Mouse (Mus musculus): Measurements from ENCODE around the gene Gm4340. TPM values are rescaled to one million over a fixed set of nuclear protein-coding genes. Genes with fewer than 3 reads are reported as not detected.
"Not testable (repeated sequence)": the region's sequence is repeated elsewhere in the genome, so short reads cannot be mapped to it uniquely, and the experiment has no call there.

Gm4340 gene
- not detected in 2 replicates for polyA plus RNA-seq (2012; rRNA removed)
- polyA plus RNA-seq (2014; fragmentation: Nextera tagmentation; extraction: Ambion mirVana) = not detected in 2 replicates

DNA sequence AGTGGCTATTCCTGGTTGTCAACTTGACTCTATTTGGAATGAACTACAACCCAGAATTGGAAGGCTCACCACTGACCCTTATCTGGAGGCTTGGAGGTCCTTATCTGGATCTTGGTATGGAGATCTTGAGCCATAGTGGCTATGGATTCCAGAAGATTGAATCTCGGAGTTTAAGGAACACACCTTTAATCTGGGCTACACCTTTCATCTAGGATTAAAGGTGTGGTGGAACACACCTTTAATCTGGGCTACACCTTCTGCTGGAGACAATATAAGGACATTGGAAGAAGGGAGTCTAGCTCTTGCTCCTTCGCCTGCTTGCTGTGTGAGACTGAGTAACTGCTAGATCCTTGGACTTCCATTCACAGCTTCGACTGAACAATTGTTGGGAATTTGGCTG lies at the start of gene Gm4340:
TSS of gene Gm4340 (plus strand) at position 301 of the 400 bp plus-strand sequence.
- H3K4me1 ChIP-seq (ENCODE audit: control insufficient read depth, insufficient read depth, low read length); H3K9me3 ChIP-seq (ENCODE audit: control insufficient read depth, low read length); DNase-seq (ENCODE audit: low spot score); H3K9ac ChIP-seq (ENCODE audit: low read depth, low read length, severe bottlenecking); H3K27me3 ChIP-seq (ENCODE audit: control insufficient read depth, insufficient read depth, low read length); ATAC-seq (ENCODE audit: low FRiP score, low read depth); H3K4me3 ChIP-seq (replicated peaks; ENCODE audit: low read length); H3K36me3 ChIP-seq (ENCODE audit: control insufficient read depth, insufficient read depth, low read length); H3K4me2 ChIP-seq (replicated peaks; ENCODE audit: low read depth, low read length, severe bottlenecking); H3K27ac ChIP-seq (replicated peaks; ENCODE audit: low read depth, low read length): not testable (repeated sequence)
- WGBS = no CpG with 5 or more reads among the region's 3 CpGs

DNA sequence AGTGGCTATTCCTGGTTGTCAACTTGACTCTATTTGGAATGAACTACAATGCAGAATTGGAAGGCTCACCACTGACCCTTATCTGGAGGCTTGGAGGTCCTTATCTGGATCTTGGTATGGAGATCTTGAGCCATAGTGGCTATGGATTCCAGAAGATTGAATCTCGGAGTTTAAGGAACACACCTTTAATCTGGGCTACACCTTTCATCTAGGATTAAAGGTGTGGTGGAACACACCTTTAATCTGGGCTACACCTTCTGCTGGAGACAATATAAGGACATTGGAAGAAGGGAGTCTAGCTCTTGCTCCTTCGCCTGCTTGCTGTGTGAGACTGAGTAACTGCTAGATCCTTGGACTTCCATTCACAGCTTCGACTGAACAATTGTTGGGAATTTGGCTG lies 42.6 kb upstream of the Gm4340 start, which contains the start of gene Gm6763:
TSS of gene Gm6763 (plus strand) at position 301 of the 400 bp plus-strand sequence.
- H3K9me3 ChIP-seq (ENCODE audit: control insufficient read depth, low read length); H3K36me3 ChIP-seq (ENCODE audit: control insufficient read depth, insufficient read depth, low read length); H3K4me3 ChIP-seq (replicated peaks; ENCODE audit: low read length); H3K9ac ChIP-seq (ENCODE audit: low read depth, low read length, severe bottlenecking); H3K27me3 ChIP-seq (ENCODE audit: control insufficient read depth, insufficient read depth, low read length); ATAC-seq (ENCODE audit: low FRiP score, low read depth); H3K4me2 ChIP-seq (replicated peaks; ENCODE audit: low read depth, low read length, severe bottlenecking); H3K27ac ChIP-seq (replicated peaks; ENCODE audit: low read depth, low read length); DNase-seq (ENCODE audit: low spot score); H3K4me1 ChIP-seq (ENCODE audit: control insufficient read depth, insufficient read depth, low read length): not testable (repeated sequence)
- WGBS = no CpG with 5 or more reads among the region's 3 CpGs

DNA sequence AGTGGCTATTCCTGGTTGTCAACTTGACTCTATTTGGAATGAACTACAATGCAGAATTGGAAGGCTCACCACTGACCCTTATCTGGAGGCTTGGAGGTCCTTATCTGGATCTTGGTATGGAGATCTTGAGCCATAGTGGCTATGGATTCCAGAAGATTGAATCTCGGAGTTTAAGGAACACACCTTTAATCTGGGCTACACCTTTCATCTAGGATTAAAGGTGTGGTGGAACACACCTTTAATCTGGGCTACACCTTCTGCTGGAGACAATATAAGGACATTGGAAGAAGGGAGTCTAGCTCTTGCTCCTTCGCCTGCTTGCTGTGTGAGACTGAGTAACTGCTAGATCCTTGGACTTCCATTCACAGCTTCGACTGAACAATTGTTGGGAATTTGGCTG lies 34.1 kb upstream of the Gm4340 start, which contains the start of gene Gm8764:
TSS of gene Gm8764 (plus strand) at position 301 of the 400 bp plus-strand sequence.
- H3K27me3 ChIP-seq (ENCODE audit: control insufficient read depth, insufficient read depth, low read length); H3K36me3 ChIP-seq (ENCODE audit: control insufficient read depth, insufficient read depth, low read length); H3K4me2 ChIP-seq (replicated peaks; ENCODE audit: low read depth, low read length, severe bottlenecking); H3K27ac ChIP-seq (replicated peaks; ENCODE audit: low read depth, low read length); H3K9ac ChIP-seq (ENCODE audit: low read depth, low read length, severe bottlenecking); H3K4me1 ChIP-seq (ENCODE audit: control insufficient read depth, insufficient read depth, low read length); H3K4me3 ChIP-seq (replicated peaks; ENCODE audit: low read length); DNase-seq (ENCODE audit: low spot score); H3K9me3 ChIP-seq (ENCODE audit: control insufficient read depth, low read length); ATAC-seq (ENCODE audit: low FRiP score, low read depth): not testable (repeated sequence)
- no CpG with 5 or more reads among the region's 3 CpGs for WGBS

DNA sequence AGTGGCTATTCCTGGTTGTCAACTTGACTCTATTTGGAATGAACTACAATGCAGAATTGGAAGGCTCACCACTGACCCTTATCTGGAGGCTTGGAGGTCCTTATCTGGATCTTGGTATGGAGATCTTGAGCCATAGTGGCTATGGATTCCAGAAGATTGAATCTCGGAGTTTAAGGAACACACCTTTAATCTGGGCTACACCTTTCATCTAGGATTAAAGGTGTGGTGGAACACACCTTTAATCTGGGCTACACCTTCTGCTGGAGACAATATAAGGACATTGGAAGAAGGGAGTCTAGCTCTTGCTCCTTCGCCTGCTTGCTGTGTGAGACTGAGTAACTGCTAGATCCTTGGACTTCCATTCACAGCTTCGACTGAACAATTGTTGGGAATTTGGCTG lies 25.6 kb upstream of the Gm4340 start, which contains the start of gene Gm21304:
TSS of gene Gm21304 (plus strand) at position 301 of the 400 bp plus-strand sequence.
- H3K27me3 ChIP-seq (ENCODE audit: control insufficient read depth, insufficient read depth, low read length); H3K4me2 ChIP-seq (replicated peaks; ENCODE audit: low read depth, low read length, severe bottlenecking); H3K36me3 ChIP-seq (ENCODE audit: control insufficient read depth, insufficient read depth, low read length); H3K9me3 ChIP-seq (ENCODE audit: control insufficient read depth, low read length); H3K9ac ChIP-seq (ENCODE audit: low read depth, low read length, severe bottlenecking); H3K4me3 ChIP-seq (replicated peaks; ENCODE audit: low read length); DNase-seq (ENCODE audit: low spot score); H3K4me1 ChIP-seq (ENCODE audit: control insufficient read depth, insufficient read depth, low read length); H3K27ac ChIP-seq (replicated peaks; ENCODE audit: low read depth, low read length); ATAC-seq (ENCODE audit: low FRiP score, low read depth): not testable (repeated sequence)
- WGBS = no CpG with 5 or more reads among the region's 3 CpGs

DNA sequence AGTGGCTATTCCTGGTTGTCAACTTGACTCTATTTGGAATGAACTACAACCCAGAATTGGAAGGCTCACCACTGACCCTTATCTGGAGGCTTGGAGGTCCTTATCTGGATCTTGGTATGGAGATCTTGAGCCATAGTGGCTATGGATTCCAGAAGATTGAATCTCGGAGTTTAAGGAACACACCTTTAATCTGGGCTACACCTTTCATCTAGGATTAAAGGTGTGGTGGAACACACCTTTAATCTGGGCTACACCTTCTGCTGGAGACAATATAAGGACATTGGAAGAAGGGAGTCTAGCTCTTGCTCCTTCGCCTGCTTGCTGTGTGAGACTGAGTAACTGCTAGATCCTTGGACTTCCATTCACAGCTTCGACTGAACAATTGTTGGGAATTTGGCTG lies 17.1 kb upstream of the Gm4340 start, which contains the start of gene Gm21312:
TSS of gene Gm21312 (plus strand) at position 301 of the 400 bp plus-strand sequence.
- ATAC-seq (ENCODE audit: low FRiP score, low read depth); H3K9me3 ChIP-seq (ENCODE audit: control insufficient read depth, low read length); H3K9ac ChIP-seq (ENCODE audit: low read depth, low read length, severe bottlenecking); H3K4me1 ChIP-seq (ENCODE audit: control insufficient read depth, insufficient read depth, low read length); H3K36me3 ChIP-seq (ENCODE audit: control insufficient read depth, insufficient read depth, low read length); DNase-seq (ENCODE audit: low spot score); H3K27ac ChIP-seq (replicated peaks; ENCODE audit: low read depth, low read length); H3K4me2 ChIP-seq (replicated peaks; ENCODE audit: low read depth, low read length, severe bottlenecking); H3K27me3 ChIP-seq (ENCODE audit: control insufficient read depth, insufficient read depth, low read length); H3K4me3 ChIP-seq (replicated peaks; ENCODE audit: low read length): not testable (repeated sequence)
- WGBS = no CpG with 5 or more reads among the region's 3 CpGs

DNA sequence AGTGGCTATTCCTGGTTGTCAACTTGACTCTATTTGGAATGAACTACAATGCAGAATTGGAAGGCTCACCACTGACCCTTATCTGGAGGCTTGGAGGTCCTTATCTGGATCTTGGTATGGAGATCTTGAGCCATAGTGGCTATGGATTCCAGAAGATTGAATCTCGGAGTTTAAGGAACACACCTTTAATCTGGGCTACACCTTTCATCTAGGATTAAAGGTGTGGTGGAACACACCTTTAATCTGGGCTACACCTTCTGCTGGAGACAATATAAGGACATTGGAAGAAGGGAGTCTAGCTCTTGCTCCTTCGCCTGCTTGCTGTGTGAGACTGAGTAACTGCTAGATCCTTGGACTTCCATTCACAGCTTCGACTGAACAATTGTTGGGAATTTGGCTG lies 8.6 kb upstream of the Gm4340 start, which contains the start of gene Gm20765:
TSS of gene Gm20765 (plus strand) at position 301 of the 400 bp plus-strand sequence.
- H3K9me3 ChIP-seq (ENCODE audit: control insufficient read depth, low read length); H3K27me3 ChIP-seq (ENCODE audit: control insufficient read depth, insufficient read depth, low read length); ATAC-seq (ENCODE audit: low FRiP score, low read depth); H3K9ac ChIP-seq (ENCODE audit: low read depth, low read length, severe bottlenecking); DNase-seq (ENCODE audit: low spot score); H3K4me3 ChIP-seq (replicated peaks; ENCODE audit: low read length); H3K4me1 ChIP-seq (ENCODE audit: control insufficient read depth, insufficient read depth, low read length); H3K4me2 ChIP-seq (replicated peaks; ENCODE audit: low read depth, low read length, severe bottlenecking); H3K27ac ChIP-seq (replicated peaks; ENCODE audit: low read depth, low read length); H3K36me3 ChIP-seq (ENCODE audit: control insufficient read depth, insufficient read depth, low read length): not testable (repeated sequence)
- WGBS = no CpG with 5 or more reads among the region's 3 CpGs
